ENCODE assay signal across 8 mouse cellular contexts in the genomic region with DNA sequence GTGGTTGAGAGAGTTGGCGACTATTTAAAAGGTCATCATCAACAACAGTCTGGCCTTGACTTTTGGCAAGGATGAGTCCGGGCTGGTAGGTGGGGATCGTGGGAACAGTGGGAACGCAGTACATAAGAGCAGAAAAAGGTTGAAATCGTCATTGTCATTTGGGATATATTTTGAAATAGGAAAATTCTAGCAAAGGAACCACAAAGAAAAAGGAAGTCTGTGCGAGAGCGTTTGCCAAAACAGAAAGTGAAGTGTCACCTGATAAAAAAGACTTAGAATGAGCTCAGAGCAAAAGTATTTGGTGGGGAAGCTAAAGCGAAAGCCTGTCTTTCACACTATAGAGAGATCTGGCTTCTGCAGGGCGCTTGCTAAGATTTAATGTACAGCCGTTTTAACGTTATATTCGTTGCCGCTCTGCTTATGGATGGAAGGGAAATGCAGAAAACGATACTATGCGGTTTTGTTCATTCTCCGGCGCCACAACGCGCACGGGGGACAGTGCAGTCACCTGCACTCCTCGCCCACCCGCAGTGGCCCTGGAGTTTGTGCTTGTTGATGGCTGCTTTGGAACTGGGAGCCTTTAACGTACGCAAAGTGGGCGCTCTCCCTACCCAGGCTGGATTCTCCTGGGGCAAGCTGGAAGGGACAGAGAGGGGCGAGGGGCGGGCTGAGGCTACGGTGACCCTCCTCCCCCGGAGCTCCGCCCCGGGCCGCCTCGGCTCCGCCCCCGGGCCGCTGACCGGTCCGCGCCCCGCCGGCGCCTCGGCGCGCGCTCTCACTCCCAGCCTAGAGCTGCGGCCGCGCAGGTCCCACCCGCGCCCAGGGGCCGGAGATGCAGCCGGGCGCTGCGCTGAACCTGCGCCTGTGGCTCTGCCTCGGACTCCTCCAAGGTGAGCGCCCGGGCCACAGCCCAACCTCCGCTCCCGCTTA. TPM values are rescaled to one million over a fixed set of nuclear protein-coding genes. Genes with fewer than 3 reads are reported as not detected.
DNase-seq lines count a peak whose midpoint lies in the region; ATAC-seq and TF ChIP-seq lines count a peak whose summit lies in the region.
"Not testable (repeated sequence)": the region's sequence is repeated elsewhere in the genome, so short reads cannot be mapped to it uniquely, and the experiment has no call there.

Gene Flt4 (plus strand): TSS at position 326 of the 930 bp plus-strand sequence.

- not testable (repeated sequence) for H3K27ac ChIP-seq in kidney, postnatal 0 days; liver, embryonic 16.5 days (ENCODE audit: low read length); midbrain, embryonic 13.5 days; stomach, embryonic 16.5 days (ENCODE audit: low read length)

- H3K9ac ChIP-seq in kidney, postnatal 0 days (ENCODE audit: low read depth, low read length), result peak within 1 kb of the TSS; percentile 44; the same call in 1 of the 2 replicates
- not testable (repeated sequence) for H3K9ac ChIP-seq in liver, embryonic 16.5 days (ENCODE audit: low read depth, low read length); midbrain, embryonic 13.5 days (replicated peaks)
- H3K9ac ChIP-seq in stomach, embryonic 16.5 days (ENCODE audit: low read length), result peak within 1 kb of the TSS; percentile 48

- ATAC-seq in hematopoietic stem cell, adult 5-6 weeks (replicated peaks in 1 of 2; ENCODE audit: insufficient read depth in 1 of 2, low FRiP score in 2 of 2, low TSS enrichment in 1 of 2, low read depth in 1 of 2, poor library complexity in 2 of 2, severe bottlenecking in 2 of 2), result peak; percentile 38 to 44; a peak in 2 of 4 replicates
- peak; percentile 71 for ATAC-seq in kidney, postnatal 0 days (replicated peaks; ENCODE audit: low FRiP score, low read depth)
- ATAC-seq in liver, embryonic 16.5 days (ENCODE audit: low read depth), result peak; percentile 80
- peak; percentile 80 for ATAC-seq in midbrain, embryonic 13.5 days
- ATAC-seq in stomach, embryonic 16.5 days (ENCODE audit: insufficient read depth, low FRiP score), result peak; percentile 83

- not testable (repeated sequence) for H3K27me3 ChIP-seq in kidney, postnatal 0 days (ENCODE audit: insufficient read depth, low read length); stomach, embryonic 16.5 days (ENCODE audit: control insufficient read depth, insufficient read depth, low read length)
- peaks cover 29% of the 10 kb centered on the region for H3K27me3 ChIP-seq in liver, embryonic 16.5 days (ENCODE audit: control insufficient read depth, insufficient read depth, low read depth, low read length)
- H3K27me3 ChIP-seq in midbrain, embryonic 13.5 days, result peaks cover 61% of the 10 kb centered on the region

- H3K4me1 ChIP-seq in kidney, postnatal 0 days (replicated peaks; ENCODE audit: insufficient read depth, low read length); liver, embryonic 16.5 days (ENCODE audit: control insufficient read depth, low read depth, low read length); stomach, embryonic 16.5 days (ENCODE audit: control insufficient read depth, insufficient read depth, low read length): not testable (repeated sequence)
- H3K4me1 ChIP-seq in midbrain, embryonic 13.5 days (replicated peaks), result peaks cover 11% of the 10 kb centered on the region

- H3K36me3 ChIP-seq in kidney, postnatal 0 days (ENCODE audit: insufficient read depth, low read length); liver, embryonic 16.5 days (ENCODE audit: control insufficient read depth, insufficient read depth); midbrain, embryonic 13.5 days; stomach, embryonic 16.5 days (ENCODE audit: control insufficient read depth, insufficient read depth, low read length): not testable (repeated sequence)

- peak within 1 kb of the TSS; percentile 46 for H3K4me3 ChIP-seq in kidney, postnatal 0 days (replicated peaks; ENCODE audit: low read depth, low read length)
- H3K4me3 ChIP-seq in liver, embryonic 16.5 days (ENCODE audit: low read depth, low read length), result peak within 1 kb of the TSS; percentile 52
- H3K4me3 ChIP-seq in midbrain, embryonic 13.5 days (replicated peaks), result peak within 1 kb of the TSS; percentile 47
- H3K4me3 ChIP-seq in stomach, embryonic 16.5 days (replicated peaks; ENCODE audit: low read length), result peak within 1 kb of the TSS; percentile 54

- 4% methylated on average over 50 of the region's 61 CpGs for WGBS in kidney, postnatal 0 days
- WGBS in liver, embryonic 16.5 days (ENCODE audit: insufficient replicate concordance), result 2% methylated on average over 50 of the region's 61 CpGs
- WGBS in midbrain, embryonic 13.5 days, result 7% methylated on average over 42 of the region's 61 CpGs
- WGBS in stomach, embryonic 16.5 days, result 3% methylated on average over 48 of the region's 61 CpGs

- H3K4me2 ChIP-seq in kidney, postnatal 0 days (ENCODE audit: low read length), result peak within 1 kb of the TSS; percentile 69
- H3K4me2 ChIP-seq in liver, embryonic 16.5 days (ENCODE audit: low read depth, low read length), result peak within 1 kb of the TSS; percentile 54
- peak within 1 kb of the TSS; percentile 67 for H3K4me2 ChIP-seq in midbrain, embryonic 13.5 days (replicated peaks)
- H3K4me2 ChIP-seq in stomach, embryonic 16.5 days (ENCODE audit: low read depth, low read length), result peak within 1 kb of the TSS; percentile 65

- not testable (repeated sequence) for TF ChIP-seq CTCF in kidney, postnatal 0 days (IDR thresholded peaks at IDR 0.05; ENCODE audit: low read depth)

- not testable (repeated sequence) for H3K9me3 ChIP-seq in kidney, postnatal 0 days (replicated peaks; ENCODE audit: low read length); liver, embryonic 16.5 days (replicated peaks; ENCODE audit: control insufficient read depth, low read length); midbrain, embryonic 13.5 days; stomach, embryonic 16.5 days (replicated peaks; ENCODE audit: control insufficient read depth, low read length)

- DNase-seq in Muller cell, postnatal 12 days (ENCODE audit: inconsistent ontology term), result peak; percentile 49
- peak; percentile 47 for DNase-seq in embryo, embryonic 10.5 days (ENCODE audit: low spot score)
- DNase-seq in gastrocnemius, postnatal 25 days, result peak; percentile 15
- peak; percentile 25 for DNase-seq in kidney, postnatal 0 days (ENCODE audit: low spot score)

RNA-seq across cellular contexts. Expression of gene Flt4, which starts in this region (rescaled TPM):
- 1 to 10 TPM; 2.9 to 3.2 TPM for total RNA-seq in gastrocnemius, postnatal 25 days (2021)
- total RNA-seq in hematopoietic stem cell, adult 5-6 weeks (2017), result 0.13 TPM in 1 of 2 replicates, not detected in the other
- 5.3 and 5.6 TPM in 2 replicates for polyA plus RNA-seq in kidney, postnatal 0 days (2015; fragmentation: Nextera tagmentation; extraction: Ambion mirVana)
- polyA plus RNA-seq in liver, embryonic 16.5 days (2015; fragmentation: Nextera tagmentation; extraction: Ambion mirVana), result 3.2 and 3.9 TPM in 2 replicates
- polyA plus RNA-seq in midbrain, embryonic 13.5 days (2015; fragmentation: Nextera tagmentation; extraction: Ambion mirVana), result 1.2 and 1.8 TPM in 2 replicates
- 5.5 and 5.8 TPM in 2 replicates for polyA plus RNA-seq in stomach, embryonic 16.5 days (2015; fragmentation: Nextera tagmentation; extraction: Ambion mirVana)

Comparison
In these comparisons a context has a peak if more than half of its experiments do, and no peak if none do; other contexts are left out.
1. Peak in ATAC-seq in hematopoietic stem cell, adult 5-6 weeks; RNA of the gene not detected or under 1 TPM.